Mouse (Mus musculus) heart, postnatal 0 days (tissue): ENCODE results near the gene Rce1.

Source experiments
- CTCF ChIP-seq: IDR thresholded peaks from 2 replicates; pipeline ENCODE4 v1.5.1; 2016; ENCODE audit warnings: antibody characterized with exemption, control low read depth, low read depth
- EP300 ChIP-seq: IDR thresholded peaks from 2 replicates; pipeline ENCODE4 v1.6.1; 2016; ENCODE audit warnings: antibody characterized with exemption, low read depth

DNA sequence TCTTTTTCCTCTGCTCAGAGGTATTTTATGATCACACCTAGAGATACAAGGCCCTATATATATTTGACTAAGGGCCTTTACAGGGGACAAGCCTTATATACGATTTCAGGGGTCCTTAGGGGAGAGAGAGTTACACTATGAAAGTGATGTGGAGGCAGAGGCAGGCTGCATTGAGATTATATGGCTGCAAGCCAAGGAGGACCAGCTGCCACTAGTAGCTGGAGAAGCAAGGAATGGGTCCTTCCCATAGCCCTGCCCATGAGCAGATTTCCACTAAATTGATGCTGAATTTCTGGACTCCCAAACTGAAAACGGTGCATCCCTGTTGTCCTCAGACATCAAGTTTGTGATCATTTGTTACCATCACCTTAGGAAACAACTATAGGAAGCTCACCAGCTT lies 41.6 kb downstream of the Rce1 start:
- TF ChIP-seq CTCF (no peak), EP300 (no peak)
